Mouse (Mus musculus): Measurements from ENCODE around the gene Raver2.
"Not testable (repeated sequence)": the region's sequence is repeated elsewhere in the genome, so short reads cannot be mapped to it uniquely, and the experiment has no call there.

Gene Raver2

GRCm38 (mm10) chr4:101068786-101069153, at the start of gene Raver2:
Gene Raver2, plus strand, starts transcription at chr4:101068983.
- in situ Hi-C loops (cut with MboI, MseI): no loop called here

GRCm38 (mm10) chr4:101020596-101020995, 48.2 kb upstream of the Raver2 start, which contains the start of gene Gm10577:
Gene Gm10577, minus strand, starts transcription at chr4:101020696.
- in situ Hi-C loops (cut with MboI, MseI): loop anchor here (10.0 kb wide), 1 partner anchor 114 kb away; no protein-coding TSS in a partner anchor

DNA sequence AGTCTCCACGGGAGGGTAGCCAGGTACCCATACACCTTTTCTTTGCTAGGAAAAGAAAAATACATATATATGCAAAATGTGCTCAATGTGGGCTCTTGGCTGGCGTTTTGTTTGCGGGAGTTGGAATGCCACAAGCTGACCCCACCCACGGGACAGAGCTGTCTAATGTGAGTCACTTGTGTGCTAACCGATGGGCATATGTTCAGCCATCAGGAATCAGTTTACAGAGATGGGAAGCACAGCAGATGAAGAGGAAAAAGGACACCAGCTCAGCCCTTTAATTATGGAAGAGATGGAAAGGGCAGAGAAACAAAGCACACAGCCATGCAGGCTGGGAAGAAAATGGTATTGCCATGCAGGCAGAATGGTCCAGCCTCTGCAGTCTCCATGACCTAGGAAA, 42.2 kb upstream of the Raver2 start:
- in situ Hi-C loops (cut with MboI, MseI): loop anchor here (10.0 kb wide), 1 partner anchor 108 kb away; no protein-coding TSS in a partner anchor

DNA sequence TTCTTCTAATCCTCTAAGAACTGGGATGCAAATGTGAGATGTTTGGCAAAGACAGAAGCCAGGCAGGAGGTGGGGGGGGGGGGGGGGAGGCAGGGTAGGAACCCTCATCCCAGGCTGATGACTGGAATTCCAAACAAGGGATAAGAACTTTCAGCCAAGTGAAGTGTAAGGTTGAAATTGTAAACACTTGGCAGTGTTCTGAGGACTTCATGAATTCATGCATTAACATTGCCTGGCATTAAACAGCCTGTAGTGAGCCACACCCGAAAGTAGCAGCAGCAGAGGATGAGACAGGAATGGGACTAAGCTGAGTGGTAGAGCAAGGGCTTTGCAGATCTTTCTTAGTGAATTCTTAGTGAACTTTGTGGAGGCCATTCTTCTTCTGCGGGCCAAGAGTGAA, 41.8 kb upstream of the Raver2 start:
- in situ Hi-C loops (cut with MboI, MseI): loop anchor here (10.0 kb wide), 1 partner anchor 108 kb away; no protein-coding TSS in a partner anchor

DNA sequence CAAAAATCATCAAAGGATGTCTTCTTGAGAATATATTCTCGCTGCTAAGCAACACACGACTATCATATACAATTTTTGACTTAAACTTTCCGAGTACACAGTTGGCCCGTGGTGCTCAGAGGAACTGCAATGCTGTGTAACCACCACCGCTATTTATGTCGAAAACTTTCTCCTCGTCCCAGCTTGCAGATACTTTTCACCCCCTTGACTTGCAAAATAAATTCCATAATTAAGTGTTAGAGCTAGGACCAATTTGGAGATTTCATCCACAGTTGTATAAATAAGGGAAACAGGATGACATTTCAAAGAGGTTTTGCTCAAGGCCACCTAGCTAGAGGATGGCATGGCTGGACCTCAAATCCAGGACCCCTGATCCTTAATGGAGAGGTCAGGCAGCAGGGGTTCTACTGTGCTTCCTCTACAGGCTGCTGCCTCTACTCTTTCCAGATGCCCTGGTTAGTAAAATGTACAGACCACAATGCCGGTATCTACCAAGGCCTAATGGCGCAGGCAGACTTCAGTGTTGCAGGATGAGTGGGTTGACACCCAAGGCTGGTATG, 40.9 kb upstream of the Raver2 start:
- in situ Hi-C loops (cut with MboI, MseI): loop anchor here (10.0 kb wide), 1 partner anchor 107 kb away; no protein-coding TSS in a partner anchor

DNA sequence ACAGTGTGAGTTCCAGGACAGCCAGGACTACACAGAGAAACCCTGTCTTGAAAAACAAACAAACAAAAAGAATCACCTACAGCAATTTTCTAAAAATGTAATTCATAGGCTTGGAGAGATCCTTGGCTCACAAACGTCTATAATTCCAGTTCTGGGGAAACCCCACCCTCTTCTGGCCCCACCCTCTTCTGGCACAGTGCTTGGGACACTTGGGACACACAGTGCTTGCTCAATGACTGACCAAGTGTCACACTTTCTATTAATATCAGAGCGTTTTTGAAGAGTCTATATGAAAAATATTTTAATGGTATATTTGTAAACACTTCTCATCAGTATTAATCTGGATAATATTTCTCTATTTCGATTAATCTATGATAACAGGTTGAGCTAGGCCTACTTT, 35.7 kb upstream of the Raver2 start:
- in situ Hi-C loops (cut with MboI, MseI): no loop called here

- in situ Hi-C loops (cut with MboI, MseI): no loop called here
Measured at GRCm38 (mm10) chr4:101035131-101035530, 33.7 kb upstream of the Raver2 start.

GRCm38 (mm10) chr4:101037156-101037555, 31.6 kb upstream of the Raver2 start:
- in situ Hi-C loops (cut with MboI, MseI): no loop called here

GRCm38 (mm10) chr4:101043691-101044090, 25.1 kb upstream of the Raver2 start:
- in situ Hi-C loops (cut with MboI, MseI): no loop called here

DNA sequence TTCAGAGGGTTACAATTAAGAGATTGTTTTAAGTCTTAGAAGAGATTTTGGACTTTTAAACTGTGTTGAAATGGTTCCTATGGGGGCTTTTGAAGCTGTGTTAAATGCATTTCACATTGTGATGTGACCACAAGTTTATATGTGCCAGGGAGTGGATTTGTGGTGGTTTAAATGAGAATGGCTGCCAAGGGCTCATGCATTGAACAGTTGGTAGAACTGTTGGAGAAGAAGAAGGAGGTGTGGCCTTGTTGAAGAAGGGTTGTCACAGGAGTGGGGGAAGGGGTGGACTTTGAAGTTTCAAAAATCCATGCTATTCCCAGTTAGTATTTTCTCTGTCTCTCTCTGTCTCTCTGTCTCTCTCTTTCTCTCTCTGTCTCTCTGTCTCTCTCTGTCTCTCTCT, 24.6 kb upstream of the Raver2 start:
- in situ Hi-C loops (cut with MboI, MseI): no loop called here

DNA sequence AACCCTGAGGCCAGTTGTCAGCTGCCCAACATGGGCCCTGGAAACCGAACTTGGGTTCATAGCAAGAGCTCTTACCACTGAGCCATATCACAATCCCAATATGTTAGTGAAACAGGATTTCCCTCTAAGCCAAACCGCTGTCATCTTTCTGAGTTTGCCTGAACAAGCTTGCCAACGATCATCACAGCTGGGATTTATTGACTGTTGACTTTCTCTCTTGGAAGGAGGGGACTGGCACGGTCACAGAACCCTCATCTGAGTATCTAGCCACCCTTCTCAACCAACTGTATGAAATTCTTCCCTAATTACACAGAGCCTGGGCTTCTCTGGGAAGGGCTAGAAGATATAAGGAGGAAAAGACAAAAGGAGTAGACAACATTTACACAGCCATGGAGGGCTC, 22.2 kb upstream of the Raver2 start:
- in situ Hi-C loops (cut with MboI, MseI): no loop called here

DNA sequence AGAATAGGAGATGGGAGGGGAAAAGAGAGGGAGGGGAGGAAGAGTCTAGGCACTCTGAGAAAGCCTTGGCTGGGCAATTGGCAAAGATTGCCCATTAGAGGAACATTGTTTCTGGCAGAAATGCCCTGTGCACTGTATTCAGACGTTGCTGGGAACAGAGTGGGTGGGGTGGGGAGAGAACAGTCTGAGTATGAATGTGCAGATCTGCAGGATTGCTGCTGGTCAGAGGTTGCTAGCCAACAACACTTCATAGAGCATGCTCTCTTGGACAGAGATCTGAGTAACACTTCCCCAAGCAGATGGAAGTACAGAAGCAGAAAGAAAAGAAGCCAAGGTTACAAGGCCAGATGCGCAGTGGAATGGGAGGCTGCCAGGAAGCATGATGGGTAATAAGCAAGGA, 6.6 kb upstream of the Raver2 start:
- in situ Hi-C loops (cut with MboI, MseI): no loop called here

DNA sequence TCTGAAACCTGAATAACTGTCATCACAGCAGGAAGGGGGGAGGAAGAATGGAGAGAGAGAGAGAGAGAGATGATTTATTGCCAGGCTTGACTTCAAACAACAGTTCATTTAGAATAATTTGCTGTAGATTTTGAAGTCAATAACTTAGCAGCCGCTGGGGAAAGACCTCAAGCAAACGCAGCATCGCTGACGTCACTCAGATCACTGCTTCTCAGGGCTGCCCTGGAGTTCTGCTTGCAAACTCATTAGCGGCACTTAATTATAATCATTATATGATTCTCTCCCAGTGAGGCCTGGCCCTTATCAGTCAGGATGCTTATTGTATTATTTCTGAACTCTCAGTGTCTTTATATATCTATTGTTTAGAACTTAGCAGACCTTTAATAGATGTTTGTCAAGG, 2.4 kb upstream of the Raver2 start:
- in situ Hi-C loops (cut with MboI, MseI): no loop called here

- in situ Hi-C loops (cut with MboI, MseI): no loop called here
Measured at GRCm38 (mm10) chr4:101069154-101069971, 580 bp downstream of the Raver2 start.

- in situ Hi-C loops (cut with MboI, MseI): no loop called here
Measured at GRCm38 (mm10) chr4:101071570-101071969, 2.8 kb downstream of the Raver2 start.

- in situ Hi-C loops (cut with MboI, MseI): no loop called here
Measured at GRCm38 (mm10) chr4:101076425-101076824, 7.6 kb downstream of the Raver2 start.

DNA sequence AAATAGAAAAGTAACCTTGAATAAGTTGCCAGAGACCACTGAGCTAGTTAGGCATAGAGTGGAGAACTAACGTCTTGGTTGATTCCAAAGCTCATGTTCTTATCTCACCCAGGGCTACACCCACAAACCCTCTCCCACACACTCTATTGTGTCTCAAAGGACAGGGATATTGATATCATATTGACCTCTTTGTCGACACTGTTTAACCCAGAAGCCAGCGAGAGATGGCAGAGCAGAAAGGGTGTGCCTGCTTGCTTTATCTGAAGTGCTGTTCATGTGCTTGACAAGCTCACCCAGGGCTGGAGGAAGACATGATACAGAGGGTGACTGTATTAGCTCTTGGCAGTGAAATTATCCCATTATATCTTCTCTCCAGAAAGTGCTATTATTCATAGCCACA, 11.2 kb downstream of the Raver2 start:
- in situ Hi-C loops (cut with MboI, MseI): no loop called here

GRCm38 (mm10) chr4:101082176-101082888, 13.5 kb downstream of the Raver2 start:
- in situ Hi-C loops (cut with MboI, MseI): no loop called here

- in situ Hi-C loops (cut with MboI, MseI): no loop called here
Measured at GRCm38 (mm10) chr4:101084863-101085262, 16.1 kb downstream of the Raver2 start.

DNA sequence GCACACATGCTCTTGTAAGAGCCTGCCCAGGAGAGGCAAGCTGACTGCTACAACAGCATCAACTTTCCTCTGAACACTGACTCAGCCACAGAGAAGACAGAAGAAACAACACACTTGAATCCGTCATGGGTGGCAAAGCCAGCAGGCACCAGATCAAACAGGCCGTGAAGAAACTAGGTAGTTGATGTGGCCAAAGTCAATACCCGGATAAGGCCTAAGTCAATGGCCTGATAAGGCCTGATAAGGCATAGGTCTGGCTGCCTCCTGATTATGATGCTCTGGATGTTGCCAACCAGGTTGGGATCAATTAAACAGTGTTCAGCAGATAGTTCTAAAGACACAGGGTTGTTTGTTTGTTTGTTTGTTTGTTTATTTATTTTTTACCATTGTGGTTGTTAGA, 17.3 kb downstream of the Raver2 start:
- in situ Hi-C loops (cut with MboI, MseI): no loop called here

- in situ Hi-C loops (cut with MboI, MseI): no loop called here
Measured at GRCm38 (mm10) chr4:101087721-101088120, 18.9 kb downstream of the Raver2 start.

GRCm38 (mm10) chr4:101090630-101091029, 21.8 kb downstream of the Raver2 start:
- in situ Hi-C loops (cut with MboI, MseI): not testable (repeated sequence)
